Mouse (Mus musculus): ENCODE measurements around the gene Phospho1.

Gene Phospho1

DNA sequence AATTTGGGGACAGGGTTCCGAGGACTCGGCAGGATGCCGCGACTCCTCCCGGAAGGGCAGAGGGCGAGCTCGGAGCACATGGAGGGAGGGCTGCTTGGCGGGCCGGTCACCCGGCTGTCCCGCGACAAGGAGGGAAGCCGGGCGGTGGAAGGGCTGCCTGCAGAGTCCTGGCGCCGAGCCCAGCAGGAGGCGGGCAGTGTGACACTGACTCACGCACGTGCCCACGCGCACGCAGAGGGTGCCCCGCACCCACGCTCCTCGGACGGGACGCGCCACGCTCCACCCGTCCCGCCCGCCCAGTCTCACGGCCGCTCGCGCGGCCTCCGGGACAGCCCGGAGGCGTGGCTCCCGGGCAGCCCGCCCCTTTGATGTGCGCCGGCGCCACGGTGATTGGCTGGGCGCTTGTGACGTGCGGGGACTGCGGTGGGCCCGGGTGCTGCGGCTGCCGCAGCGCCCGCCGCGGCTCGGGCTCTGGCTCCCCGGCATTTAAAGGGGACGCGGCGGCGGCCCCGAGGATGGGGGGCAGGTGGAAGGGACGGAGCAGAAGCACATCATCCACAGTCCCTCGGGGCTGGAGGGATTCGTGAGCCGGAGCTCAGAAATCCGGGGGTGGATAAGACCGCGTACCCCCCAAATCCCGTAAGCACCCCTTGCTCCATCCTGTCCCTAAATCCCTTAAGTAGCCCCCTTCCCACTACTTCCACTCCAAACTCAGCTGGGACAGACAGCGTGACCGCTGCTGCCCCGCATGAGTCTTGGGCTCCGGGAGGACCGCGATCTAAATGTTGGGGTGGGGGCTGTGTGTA lies at the start of gene Phospho1:
Gene Phospho1, plus strand, starts transcription at position 429 of the 806 bp plus-strand sequence.
- peak; percentile 93 for DNase-seq

DNA sequence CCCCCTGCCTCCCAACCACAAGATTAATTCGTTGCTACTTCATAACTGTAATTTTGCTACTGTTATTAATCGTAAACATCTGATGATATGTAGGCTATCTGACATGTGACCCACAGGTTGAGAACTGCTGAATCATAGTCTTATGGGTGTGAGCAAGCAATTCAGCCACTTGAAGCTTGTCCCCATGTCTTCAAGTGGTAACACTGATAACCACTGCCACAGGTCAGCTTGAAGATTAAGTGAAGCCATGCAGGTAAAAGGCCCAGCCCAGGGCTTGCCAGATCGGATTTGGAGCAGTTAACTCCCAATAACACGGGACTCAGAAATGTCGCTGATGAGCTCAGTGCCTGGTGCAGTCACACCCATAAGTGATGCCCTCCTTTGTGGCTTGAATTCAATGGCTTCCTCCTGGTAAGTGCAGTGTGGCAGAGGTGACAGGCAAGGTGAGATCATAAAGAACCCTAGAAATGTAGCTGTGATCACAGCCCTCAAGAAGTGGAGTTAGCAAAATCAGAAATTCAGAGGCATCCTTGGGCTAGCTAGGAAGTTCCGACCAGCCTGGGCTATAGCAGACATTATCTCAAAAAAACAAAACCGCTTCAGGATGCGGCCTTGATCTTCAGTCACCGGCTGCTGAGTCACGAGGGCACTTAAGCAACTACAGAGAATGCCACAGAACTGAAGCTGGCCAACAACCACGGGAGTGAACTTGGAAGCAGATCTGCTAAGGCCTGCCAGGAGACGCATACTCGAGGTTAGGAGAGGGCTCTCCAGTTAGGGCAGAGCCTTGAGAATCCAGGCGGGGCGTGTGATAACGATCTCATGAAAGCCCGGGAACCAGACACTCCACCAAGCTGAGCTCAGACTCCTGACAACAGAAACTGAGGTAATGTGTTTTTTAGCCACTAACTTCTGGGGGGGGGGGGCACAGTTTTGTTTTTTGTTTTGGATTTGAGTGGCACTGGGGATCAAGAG lies 46.7 kb upstream of the Phospho1 start:
- no peak for DNase-seq

DNA sequence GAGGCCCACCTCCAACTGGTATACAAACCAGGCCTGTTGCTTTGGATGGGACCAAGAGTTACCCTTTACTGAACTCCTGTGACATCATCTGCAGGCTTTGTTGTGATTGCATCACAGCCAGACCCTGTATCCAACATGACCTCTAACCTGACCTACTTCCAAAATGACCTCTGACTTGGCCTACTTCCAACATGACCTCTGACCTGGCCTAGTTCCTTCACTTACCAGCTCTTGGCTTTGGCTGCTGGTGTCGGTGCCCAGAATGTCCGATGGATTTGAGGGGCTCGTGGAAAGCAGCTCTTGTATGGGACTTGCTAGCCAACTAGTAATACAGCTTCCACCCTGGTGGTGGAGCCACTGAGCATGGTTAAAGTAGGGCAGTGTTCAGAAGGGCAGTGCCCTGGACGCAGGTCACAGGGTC lies 45.5 kb upstream of the Phospho1 start:
- DNase-seq, result peak; percentile 25

DNA sequence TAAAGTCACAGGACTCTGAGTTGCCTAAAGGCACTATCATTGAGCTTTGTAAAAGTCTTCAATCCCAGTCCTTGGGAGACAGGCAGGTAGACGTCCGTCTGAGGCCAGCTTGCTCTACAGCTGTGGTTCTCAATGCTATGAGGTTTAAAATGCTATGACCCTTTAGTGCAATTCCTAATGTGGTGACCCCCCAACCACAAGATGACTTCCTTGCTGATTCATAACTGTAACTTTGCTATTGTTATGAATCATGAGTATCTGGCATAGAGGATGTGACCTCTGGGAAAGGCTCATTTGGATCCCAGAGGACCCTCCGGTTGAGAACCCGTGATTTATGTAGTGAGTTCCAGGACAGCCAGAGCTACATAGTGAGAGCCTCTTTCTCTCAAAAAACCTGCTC lies 44.9 kb upstream of the Phospho1 start:
- no peak for DNase-seq

DNA sequence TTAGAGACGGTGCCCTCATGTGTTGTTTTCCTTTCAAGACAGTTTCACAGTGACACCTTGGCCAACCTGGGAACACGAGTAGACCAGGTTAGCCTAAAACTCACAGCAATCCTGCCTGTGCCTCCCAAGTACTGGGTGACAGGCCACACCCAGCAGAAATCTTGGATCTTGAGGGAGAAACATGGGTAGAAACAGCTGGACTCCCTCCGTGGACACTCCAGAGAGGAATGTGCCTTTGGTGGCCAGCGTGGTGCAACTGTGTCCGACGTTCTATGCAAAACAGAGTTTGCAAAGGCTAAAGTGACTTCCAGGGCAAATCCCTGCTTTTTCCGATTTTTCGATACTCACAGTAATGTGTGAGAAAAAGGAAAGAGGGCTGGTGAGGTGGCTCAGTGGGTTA lies 43.8 kb upstream of the Phospho1 start:
- DNase-seq, result no peak

DNA sequence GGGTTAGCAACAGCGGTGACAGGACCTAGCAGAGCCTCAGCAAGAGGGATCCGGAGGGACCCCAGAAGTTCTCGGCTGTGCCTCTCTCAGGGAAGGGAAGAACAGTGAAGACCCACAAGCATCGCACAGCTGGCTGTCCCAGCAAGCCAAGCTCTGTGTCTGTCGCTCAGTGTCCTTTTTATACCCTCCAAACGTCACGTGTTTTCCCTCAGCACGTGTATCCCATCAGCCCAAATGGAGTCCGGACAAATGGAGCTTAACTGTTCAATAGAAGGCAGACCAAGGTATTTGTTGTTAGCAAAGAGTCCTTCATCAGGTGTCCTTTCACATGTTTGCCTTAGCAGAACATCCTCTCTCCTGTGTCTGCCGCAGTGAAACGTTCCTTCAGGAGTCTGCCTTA lies 42.7 kb upstream of the Phospho1 start:
- DNase-seq, result no peak

DNA sequence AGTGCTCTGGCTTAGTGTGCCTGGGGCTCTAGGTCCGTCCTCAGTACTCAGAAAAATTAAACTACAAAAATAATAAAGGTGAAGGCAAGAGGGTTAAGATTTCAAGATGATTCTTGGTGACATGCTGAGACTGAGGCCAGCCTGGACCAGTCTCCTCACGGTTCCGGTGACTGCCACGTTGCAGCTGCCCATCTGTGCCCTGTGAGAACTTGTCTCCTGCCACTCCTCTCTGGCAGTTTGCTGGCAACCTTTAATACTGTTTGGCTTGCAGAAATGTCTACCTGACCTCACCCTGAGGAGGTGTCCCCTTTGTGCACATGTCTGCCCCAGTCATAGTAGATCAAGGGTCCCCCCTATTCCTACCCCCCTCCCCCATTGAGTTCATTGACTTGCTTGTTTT lies 40.8 kb upstream of the Phospho1 start:
- no peak for DNase-seq

DNA sequence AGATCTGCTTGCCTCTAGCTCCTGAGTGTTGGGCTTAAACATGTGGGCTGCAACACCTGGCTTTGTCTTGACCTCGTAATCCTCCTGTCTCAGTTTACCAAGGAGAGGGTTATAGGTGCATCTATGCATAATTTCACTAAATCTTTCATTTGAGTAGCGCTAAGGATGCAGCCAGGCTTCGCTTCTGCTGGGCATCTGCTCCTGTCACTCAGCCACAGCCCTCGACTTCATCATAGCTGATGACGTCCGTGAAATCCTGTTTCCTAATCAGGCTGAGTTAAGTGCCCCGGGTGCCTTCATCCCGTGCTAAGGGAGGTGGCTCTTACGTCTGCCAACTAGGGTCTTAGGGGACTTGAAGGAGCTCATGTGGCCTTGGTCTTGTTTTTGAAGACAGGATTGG lies 40.3 kb upstream of the Phospho1 start:
- DNase-seq, result no peak

DNA sequence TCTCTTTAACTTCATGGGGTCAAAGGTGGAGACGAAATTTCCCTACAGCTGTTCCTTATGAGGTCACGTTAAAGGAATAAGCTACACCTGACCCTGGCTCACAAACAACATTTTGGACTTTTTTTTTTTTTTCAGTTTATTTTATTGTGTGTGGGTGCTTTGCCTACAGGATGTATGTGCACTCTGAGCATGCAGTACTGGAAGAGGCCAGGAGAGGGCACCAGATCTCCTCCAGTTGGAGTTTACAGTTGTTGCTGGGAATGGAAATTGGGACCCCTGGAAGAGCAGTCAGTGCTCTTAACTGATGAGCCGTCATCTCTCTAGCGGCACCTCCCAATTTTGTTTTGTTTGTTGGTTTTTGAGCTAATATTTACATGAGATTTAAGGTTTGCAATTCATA lies 38.6 kb upstream of the Phospho1 start:
- DNase-seq, result peak; percentile 60

DNA sequence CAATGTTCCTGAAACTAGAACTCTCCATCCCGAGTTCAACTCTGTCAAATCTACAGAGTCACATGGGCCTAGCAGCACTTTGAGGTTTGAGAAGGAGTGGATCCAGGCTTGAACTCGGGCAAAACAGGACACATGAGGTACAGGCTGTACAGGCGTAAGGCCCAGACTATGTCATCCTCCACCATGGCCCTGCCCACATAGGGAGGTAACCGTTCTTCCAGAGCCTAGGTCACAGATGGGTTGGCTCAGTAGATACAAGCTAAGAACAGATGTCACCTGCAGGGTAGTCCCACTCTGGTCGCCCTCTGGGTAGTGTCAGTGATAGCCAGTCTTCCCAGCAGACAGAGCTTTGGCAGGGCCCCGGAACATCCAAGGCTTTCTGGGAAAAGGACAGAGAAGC lies 37.8 kb upstream of the Phospho1 start:
- no peak for DNase-seq

DNA sequence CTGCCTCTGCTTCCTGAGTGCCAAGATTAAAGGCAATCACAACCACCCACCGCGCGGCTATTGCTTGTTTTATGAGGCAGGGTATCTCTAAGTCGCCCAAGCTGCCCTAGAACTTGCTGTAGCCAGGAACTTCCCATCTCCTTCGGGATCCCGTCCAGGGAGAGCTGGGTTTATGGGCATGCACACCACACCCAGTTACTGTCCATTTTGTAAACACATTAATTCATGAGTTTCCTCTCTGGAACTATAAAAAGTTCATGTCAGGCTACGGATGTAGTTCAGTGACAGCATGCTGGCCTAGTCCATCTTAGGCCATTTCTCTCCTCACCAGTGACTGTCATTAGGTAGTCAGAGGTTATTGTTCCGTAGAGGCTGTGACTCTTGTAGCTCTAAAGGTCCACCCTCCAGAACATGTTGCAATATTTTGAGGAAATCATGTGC lies 34.8 kb upstream of the Phospho1 start:
- DNase-seq, result no peak

DNA sequence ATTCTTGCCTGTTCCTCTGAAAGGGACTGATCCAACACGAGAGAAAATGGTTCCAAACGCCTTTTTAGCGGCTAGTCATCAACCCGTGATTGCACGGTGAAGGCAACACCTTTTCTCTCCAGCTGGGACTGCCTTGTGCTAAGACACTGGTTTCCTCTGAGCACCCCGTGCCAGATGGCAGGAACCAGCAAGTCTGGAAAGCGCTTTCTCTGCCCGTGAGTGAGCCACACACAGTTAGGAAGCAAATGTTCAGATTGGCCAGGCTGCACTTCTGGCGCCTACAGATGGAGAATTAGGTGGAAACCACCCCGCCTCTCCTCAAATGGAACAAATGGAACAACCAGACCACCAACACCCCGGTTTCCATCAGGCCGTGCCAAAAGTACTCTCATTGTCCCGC lies 32.5 kb upstream of the Phospho1 start:
- DNase-seq, result no peak

DNA sequence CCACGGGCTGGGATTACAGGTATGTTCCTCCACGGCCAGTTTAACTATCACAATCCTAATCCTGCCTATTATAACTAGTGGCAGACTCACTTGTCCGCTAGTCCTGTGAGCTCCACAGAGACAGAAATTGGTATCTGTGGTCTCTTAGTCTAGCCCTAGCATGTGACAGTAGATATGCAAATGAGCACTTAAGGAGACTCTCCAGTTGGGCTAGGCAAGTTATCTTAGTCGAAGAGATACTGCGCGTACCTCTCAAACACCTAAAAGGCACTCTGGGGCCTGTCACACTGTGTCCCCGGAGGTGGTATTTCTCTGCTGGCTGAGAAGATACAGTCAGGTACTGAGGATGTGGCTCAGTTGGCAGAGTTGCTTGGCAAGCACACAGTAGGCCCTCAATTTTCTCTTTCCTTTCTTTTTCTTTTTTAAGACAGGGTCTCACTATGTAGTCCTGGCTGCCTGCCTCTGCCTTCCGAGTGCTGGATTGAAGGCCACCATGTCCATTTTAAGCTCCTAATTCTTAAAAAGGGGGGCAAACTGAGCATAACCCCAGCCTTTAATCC lies 31.3 kb upstream of the Phospho1 start:
- DNase-seq, result no peak

DNA sequence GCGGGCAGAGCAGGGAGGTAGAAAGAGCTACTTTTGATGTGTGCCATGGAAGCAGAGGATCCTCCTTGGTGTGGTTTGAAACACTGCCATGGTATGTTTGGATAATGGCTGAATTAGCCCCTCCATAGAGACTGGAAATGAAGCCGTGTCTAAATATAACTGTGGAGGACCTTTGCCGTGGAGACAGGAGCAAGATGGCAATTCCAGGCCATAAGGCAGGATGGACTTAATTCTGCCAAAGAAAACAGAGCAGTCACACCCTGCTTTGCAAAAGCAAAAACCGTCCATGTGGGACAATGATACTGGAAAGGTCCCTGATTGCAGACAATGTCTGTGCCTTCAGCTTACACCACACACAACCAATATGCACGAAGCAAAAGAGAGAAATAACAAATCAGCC lies 30.1 kb upstream of the Phospho1 start:
- DNase-seq, result no peak

DNA sequence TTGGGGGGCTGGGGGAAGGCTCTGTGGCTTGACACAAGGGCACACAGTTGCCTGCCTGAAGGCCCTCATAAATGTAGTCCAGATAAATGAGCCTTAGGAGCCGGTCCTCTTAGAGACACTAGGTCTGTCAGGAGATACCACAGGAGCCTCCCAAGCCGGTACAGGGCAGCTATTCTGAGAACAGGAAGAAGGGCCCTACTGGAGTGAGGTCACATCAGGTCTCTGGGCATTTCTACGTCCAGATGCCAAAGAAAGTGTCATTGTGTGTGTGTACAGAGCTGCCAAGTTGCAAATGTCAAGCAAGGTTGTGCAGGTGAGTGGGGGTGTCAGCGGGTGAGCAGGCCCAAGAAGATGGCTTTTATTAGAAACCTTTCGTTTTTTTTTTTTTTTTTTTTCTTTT lies 28.7 kb upstream of the Phospho1 start:
- no peak for DNase-seq

DNA sequence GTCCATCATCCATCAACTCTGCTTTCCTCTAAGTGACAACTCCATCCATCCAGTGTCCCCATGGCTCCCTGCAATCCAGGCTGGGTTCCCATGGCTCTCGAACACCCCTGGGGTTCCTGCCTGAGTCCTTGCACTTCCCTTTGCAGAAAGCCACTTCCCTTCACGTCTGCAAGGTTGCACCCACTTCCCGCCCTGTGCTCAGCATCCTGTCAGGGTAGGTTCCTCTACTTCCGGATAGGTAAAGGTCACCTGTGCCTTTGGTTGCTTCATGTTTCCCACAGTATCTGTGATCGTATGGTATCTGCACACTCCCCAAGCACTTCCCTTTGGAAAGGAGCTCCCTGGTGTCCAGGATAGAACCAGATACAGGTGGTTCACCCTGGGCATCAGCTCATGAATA lies 19.3 kb upstream of the Phospho1 start:
- peak; percentile 53 for DNase-seq

DNA sequence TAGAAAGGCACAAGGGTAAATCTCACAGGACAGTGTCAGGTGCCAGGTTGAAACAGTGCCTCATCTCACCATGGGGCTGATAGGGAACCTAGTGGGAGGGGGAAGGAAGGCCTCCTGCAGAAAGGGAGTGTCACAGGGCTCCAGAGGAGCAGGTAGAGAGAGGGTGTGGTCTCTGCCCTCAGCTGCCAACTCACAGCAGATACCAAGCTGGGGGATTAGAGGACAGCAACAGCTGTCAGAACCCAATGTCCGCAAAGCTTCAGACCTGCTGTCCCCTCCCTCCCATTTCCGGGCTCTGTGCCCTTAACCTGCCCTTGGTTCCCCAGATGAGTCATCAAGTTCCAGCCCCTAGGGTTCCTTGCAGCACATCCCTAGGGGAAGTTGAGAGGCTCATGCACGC lies 18.8 kb upstream of the Phospho1 start:
- no peak for DNase-seq

DNA sequence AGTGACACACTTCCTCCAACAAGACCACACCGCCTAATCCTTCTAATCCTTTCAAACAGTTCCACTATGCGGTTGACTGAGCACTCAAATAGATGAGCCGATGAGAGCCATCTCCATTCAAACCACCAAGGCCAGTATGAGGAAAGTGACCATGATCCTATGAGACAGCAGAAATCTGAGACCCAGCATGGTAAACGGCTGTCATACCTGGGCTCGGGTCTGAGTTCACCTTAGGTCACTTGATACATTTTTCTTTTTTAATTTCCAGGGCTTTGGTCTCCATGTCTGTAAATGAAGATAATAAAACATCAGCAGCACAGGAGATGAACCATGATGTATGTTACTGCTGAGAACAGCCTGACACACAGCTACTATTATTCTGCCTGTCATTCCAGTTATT lies 16.4 kb upstream of the Phospho1 start:
- no peak for DNase-seq

DNA sequence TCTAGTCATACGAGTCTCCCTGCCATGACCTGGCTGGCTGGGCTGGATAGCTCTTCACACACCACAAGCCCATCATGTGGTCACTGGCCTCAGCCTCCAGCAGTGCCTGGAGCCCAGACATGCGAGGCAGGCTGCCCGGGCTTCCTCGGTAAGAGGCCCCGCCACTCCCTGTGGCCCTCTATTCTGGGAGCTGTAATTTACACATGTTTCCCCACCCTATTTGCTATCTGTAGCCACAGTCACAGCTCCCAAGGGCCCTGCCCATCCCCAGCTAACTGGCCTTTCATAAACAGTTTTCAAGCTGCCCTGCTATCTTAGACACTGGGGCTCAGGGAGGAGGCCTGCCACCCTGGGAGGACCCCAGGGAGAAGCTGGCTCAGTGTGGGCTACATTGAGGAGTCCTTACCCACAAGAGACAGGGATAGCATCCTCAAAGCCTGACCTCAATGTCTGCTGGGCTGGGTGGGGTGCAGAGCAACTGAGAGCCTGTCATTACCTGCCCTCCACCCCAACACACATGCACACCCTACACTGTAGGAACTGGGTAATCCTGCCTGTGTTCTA lies 15.8 kb upstream of the Phospho1 start:
- DNase-seq, result no peak

DNA sequence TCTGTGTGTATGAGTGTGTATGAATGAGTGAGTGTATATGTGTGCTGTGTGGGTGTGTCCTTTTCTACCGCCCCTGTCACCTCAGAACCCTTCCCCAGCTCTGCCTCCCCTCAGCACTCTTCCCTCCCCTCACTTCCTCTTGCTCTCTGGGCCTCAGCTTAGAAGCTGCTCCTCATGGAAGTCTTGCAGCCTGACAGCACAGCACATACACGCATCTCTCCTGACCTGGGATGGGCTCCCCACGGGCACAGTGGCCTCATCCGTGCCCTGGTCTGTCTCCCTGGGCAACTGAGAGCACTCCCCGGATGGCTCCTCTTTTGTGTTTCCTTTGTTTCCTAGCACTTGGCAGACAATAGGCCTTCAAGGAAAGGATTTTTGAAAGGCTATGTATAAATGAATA lies 14.7 kb upstream of the Phospho1 start:
- no peak for DNase-seq

DNA sequence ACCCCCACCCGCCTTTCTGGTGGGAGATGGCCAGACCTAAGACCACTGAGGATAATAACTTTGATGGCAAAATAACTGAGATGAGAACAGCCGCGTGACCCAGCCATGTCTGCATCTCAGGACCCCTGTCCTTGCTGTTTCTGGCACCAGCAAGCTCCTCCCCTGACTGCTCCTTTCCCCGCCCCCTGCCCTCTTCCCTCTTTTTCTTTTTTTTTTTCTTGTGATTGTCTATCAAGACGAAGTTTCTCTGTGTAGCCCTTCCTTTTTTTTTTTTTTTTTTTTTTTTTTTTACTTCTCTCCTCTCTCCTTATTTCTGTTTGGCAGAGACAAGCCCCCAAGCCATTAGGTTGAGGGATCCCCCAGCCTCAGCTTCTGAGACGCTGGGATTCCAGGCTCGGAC lies 13.5 kb upstream of the Phospho1 start:
- no peak for DNase-seq

DNA sequence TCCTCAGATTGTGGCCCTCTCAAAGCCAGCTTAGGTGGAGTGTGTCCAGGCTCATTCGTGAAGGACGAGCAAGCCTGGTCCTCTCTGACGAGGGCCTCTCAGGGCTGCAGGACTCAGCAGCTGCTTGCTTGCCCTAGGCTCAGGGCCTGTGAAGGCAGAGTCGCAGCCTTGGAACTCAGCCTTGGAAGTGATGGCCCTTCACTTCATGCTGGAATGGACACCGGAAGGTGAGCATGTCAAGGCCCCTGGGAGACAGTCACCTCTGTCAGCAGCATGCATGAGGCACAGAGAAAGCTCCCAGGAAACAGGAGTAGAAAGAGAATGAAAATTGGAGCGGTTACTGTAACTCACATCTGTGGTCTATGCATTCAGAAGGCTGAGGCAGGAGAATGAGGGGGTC lies 12.6 kb upstream of the Phospho1 start:
- DNase-seq, result no peak

DNA sequence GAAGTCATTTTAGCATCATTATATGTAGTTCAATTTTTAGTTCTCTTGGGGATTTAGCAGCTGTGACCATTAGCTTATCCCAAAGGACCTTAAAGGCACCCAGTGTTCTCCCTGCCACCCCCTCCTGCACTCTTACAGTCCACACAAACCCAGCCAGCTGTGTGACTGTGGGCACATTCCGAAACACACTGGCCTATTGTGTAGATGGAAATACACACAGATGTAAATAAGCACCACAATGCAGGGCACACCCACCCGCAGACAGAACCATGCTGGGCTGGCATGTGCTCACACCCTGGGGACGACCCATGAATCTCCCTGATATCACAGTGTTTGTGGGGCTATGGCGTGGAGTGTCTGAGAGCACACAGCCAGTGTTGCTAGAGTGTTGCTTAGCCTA lies 12.1 kb upstream of the Phospho1 start:
- DNase-seq, result no peak

Data from thymus, postnatal 4 days (tissue).